Mouse (Mus musculus) liver, embryonic 15.5 days (tissue): Measurements from ENCODE around the gene Fam189a1. TPM values are rescaled to one million over a fixed set of nuclear protein-coding genes. Genes with fewer than 3 reads are reported as not detected.

Experiments used
- ATAC-seq: fragments of 200-750 bp; cut with Nextera tagmentation; 2 replicates; pipeline ENCODE4 v1.8.0; 2017; ENCODE audit warnings: moderate number of reproducible peaks, mild to moderate bottlenecking, moderate library complexity; ENCODE audit not compliant: insufficient read depth
- H3K27ac ChIP-seq: fragments of 300-500 bp; sonication (generic); replicated peaks from 2 replicates; pipeline ENCODE4 v1.5.1; 2015; ENCODE audit warnings: mild to moderate bottlenecking, inconsistent platforms
- H3K27me3 ChIP-seq: fragments of 300-500 bp; sonication (generic); 2 replicates; pipeline ENCODE4 v1.6.1; 2015; ENCODE audit warnings: mild to moderate bottlenecking, inconsistent platforms
- H3K36me3 ChIP-seq: fragments of 300-500 bp; sonication (generic); replicated peaks from 2 replicates; pipeline ENCODE4 v1.6.1; 2015; ENCODE audit warnings: moderate library complexity, mild to moderate bottlenecking, inconsistent platforms
- H3K4me1 ChIP-seq: fragments of 300-500 bp; sonication (generic); replicated peaks from 2 replicates; pipeline ENCODE4 v1.6.1; 2015; ENCODE audit warnings: inconsistent platforms
- H3K4me2 ChIP-seq: fragments of 300-500 bp; sonication (generic); 2 replicates; pipeline ENCODE4 v1.6.1; 2015; ENCODE audit warnings: moderate library complexity, mild to moderate bottlenecking, inconsistent platforms
- H3K4me3 ChIP-seq: fragments of 300-500 bp; sonication (generic); replicated peaks from 2 replicates; pipeline ENCODE4 v1.5.1; 2015; ENCODE audit warnings: mild to moderate bottlenecking, inconsistent platforms
- H3K9ac ChIP-seq: fragments of 300-500 bp; sonication (generic); 2 replicates; pipeline ENCODE4 v1.6.1; 2015; ENCODE audit warnings: moderate library complexity, mild to moderate bottlenecking, inconsistent platforms
- H3K9me3 ChIP-seq: fragments of 300-500 bp; sonication (generic); replicated peaks from 2 replicates; pipeline ENCODE4 v1.6.1; 2016; ENCODE audit warnings: inconsistent platforms
- WGBS: fragments of 180-500 bp; shearing (Covaris S2); methylation state at CpG from one replicate; pipeline ENCODE4 v1.1.7; 2015; ENCODE audit warnings: mixed read lengths; ENCODE audit not compliant: insufficient replicate concordance; 5-methylcytosine and 5-hydroxymethylcytosine counted together
- polyA plus RNA-seq: library from polyadenylated mRNA; unstranded; fragments of >200 nt; fragmentation: Nextera tagmentation; extraction: Ambion mirVana; gene quantifications from 2 replicates; pipeline ENCODE4 v1.2.1, GENCODE M21; 2015

Fam189a1 gene
- polyA plus RNA-seq: not detected in 2 replicates

DNA sequence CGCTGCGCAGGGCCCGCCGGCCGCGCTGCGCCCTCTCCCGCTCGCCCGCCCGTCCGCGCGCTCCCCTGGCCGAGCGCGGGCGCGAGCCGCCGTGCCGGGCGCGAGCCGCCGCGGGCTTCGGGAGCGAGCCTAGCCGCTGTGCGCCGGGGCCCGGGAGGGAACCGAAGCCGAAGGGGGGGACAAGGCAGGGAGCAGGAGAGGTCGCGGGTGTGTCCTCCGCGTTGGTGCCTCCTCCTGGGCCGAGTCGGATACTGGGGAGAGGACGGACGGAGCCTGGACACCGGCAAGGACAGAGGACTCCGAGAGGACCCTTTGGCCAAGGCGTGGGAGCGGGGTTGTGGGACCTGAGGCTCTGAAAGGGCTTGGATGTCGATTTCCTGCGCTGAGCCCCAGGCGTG is at the start of gene Fam189a1:
Gene Fam189a1, minus strand, starts transcription at position 57 of the 398 bp plus-strand sequence.
- no peak for ATAC-seq
- no peaks in the 10 kb centered on the region for H3K9me3 ChIP-seq
- H3K36me3 ChIP-seq: no peaks in the 10 kb centered on the region
- H3K27me3 ChIP-seq: peaks cover 64% of the 10 kb centered on the region
- peak within 1 kb of the TSS; percentile 33 for H3K4me3 ChIP-seq
- under 1% methylated on average over 49 of the region's 50 CpGs for WGBS
- H3K27ac ChIP-seq: no peak within 1 kb of the TSS
- no peaks in the 10 kb centered on the region for H3K4me1 ChIP-seq
- peak within 1 kb of the TSS; percentile 58 for H3K4me2 ChIP-seq
- no peak within 1 kb of the TSS for H3K9ac ChIP-seq

GRCm38 (mm10) chr7:65206021-65206420 is 49.7 kb upstream of the Fam189a1 start:
- Histone ChIP-seq H3K36me3 (no peaks in the 10 kb centered on the region), H3K9me3 (peaks cover 4% of the 10 kb centered on the region; the same call in 1 of the 2 replicates), H3K4me2 (no peak overlapping the region), H3K27me3 (no peaks in the 10 kb centered on the region), H3K4me3 (no peak overlapping the region), H3K4me1 (no peaks in the 10 kb centered on the region), H3K27ac (no peak overlapping the region), H3K9ac (no peak overlapping the region)
- WGBS: 73% methylated on average over 6 of the region's 6 CpGs
- no peak for ATAC-seq

- Histone ChIP-seq H3K4me3 (no peak overlapping the region), H3K36me3 (no peaks in the 10 kb centered on the region), H3K9ac (no peak overlapping the region), H3K27me3 (no peaks in the 10 kb centered on the region), H3K4me2 (no peak overlapping the region), H3K4me1 (no peaks in the 10 kb centered on the region), H3K27ac (no peak overlapping the region), H3K9me3 (peaks cover 4% of the 10 kb centered on the region; the same call in 1 of the 2 replicates)
- no peak for ATAC-seq
- WGBS: 64% methylated on average over 10 of the region's 10 CpGs
These were observed 46.3 kb upstream of the Fam189a1 start for GRCm38 (mm10) chr7:65202719-65203118.

- Histone ChIP-seq H3K4me2 (no peak overlapping the region), H3K36me3 (no peaks in the 10 kb centered on the region)
- 42% methylated on average over 5 of the region's 5 CpGs for WGBS
These were observed 24.3 kb upstream of the Fam189a1 start for GRCm38 (mm10) chr7:65180694-65181093.

GRCm38 (mm10) chr7:65170762-65171161 is 14.4 kb upstream of the Fam189a1 start:
- no peak overlapping the region for H3K4me2 ChIP-seq
- H3K9me3 ChIP-seq: no peaks in the 10 kb centered on the region
- H3K27me3 ChIP-seq: no peaks in the 10 kb centered on the region
- no peaks in the 10 kb centered on the region for H3K4me1 ChIP-seq
- H3K36me3 ChIP-seq: no peaks in the 10 kb centered on the region
- 46% methylated on average over 4 of the region's 4 CpGs for WGBS
- no peak overlapping the region for H3K27ac ChIP-seq
- no peak for ATAC-seq
- no peak overlapping the region for H3K9ac ChIP-seq
- no peak overlapping the region for H3K4me3 ChIP-seq

More at GRCm38 (mm10) chr7:65180694-65181093, 24.3 kb upstream of the Fam189a1 start:
- ATAC-seq: no peak
- H3K4me3 ChIP-seq: no peak overlapping the region
- no peaks in the 10 kb centered on the region for H3K27me3 ChIP-seq
- no peak overlapping the region for H3K27ac ChIP-seq
- no peaks in the 10 kb centered on the region for H3K9me3 ChIP-seq
- H3K9ac ChIP-seq: no peak overlapping the region
- H3K4me1 ChIP-seq: no peaks in the 10 kb centered on the region

GRCm38 (mm10) chr7:65157031-65158025 is 958 bp upstream of the Fam189a1 start:
- Histone ChIP-seq H3K27me3 (peaks cover 64% of the 10 kb centered on the region), H3K4me1 (no peaks in the 10 kb centered on the region), H3K27ac (no peak overlapping the region), H3K4me2 (no peak overlapping the region), H3K9ac (no peak overlapping the region), H3K36me3 (no peaks in the 10 kb centered on the region), H3K9me3 (no peaks in the 10 kb centered on the region), H3K4me3 (no peak overlapping the region)
- ATAC-seq: no peak
- 16% methylated on average over 16 of the region's 16 CpGs for WGBS

GRCm38 (mm10) chr7:65155628-65156513 is 499 bp downstream of the Fam189a1 start:
- Histone ChIP-seq H3K27ac (no peak overlapping the region), H3K36me3 (no peaks in the 10 kb centered on the region), H3K4me1 (no peaks in the 10 kb centered on the region), H3K4me2 (peak overlapping the region; percentile 58), H3K4me3 (peak overlapping the region; percentile 33), H3K27me3 (peaks cover 64% of the 10 kb centered on the region), H3K9me3 (no peaks in the 10 kb centered on the region), H3K9ac (no peak overlapping the region)
- WGBS: under 1% methylated on average over 104 of the region's 122 CpGs
- no peak for ATAC-seq

- no peak for ATAC-seq
- 11% methylated on average over 7 of the region's 7 CpGs for WGBS
- Histone ChIP-seq H3K4me2 (no peak overlapping the region), H3K27ac (no peak overlapping the region), H3K9ac (no peak overlapping the region), H3K4me3 (no peak overlapping the region), H3K36me3 (no peaks in the 10 kb centered on the region), H3K9me3 (no peaks in the 10 kb centered on the region), H3K4me1 (no peaks in the 10 kb centered on the region), H3K27me3 (peaks cover 64% of the 10 kb centered on the region)
These were observed 1.8 kb downstream of the Fam189a1 start for GRCm38 (mm10) chr7:65154576-65154975.

DNA sequence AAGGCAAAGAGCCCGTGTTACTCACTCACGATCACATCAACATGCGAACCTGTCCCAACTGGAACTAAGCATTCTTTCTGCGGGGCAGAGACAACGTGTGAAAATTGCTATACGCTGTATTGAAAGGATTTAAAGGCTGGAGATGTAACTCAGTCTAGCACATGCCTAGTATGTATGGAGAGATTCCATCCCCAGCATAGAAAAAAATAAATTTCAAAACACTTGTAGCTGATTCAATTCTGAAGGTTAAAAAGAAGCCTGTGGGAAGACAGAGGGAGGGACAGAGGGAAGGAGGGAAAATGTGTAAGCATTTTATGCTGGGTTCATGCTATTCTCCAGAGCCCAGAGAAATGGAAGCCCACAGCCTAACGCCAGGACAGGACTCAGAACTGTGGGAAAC is 2.5 kb downstream of the Fam189a1 start:
- Histone ChIP-seq H3K27ac (no peak overlapping the region), H3K4me3 (no peak overlapping the region), H3K27me3 (peaks cover 57% of the 10 kb centered on the region)

GRCm38 (mm10) chr7:65151526-65151925 is 4.8 kb downstream of the Fam189a1 start:
- no peaks in the 10 kb centered on the region for H3K9me3 ChIP-seq
- WGBS: 70% methylated on average over 7 of the region's 7 CpGs
- no peak overlapping the region for H3K4me3 ChIP-seq
- no peaks in the 10 kb centered on the region for H3K4me1 ChIP-seq
- H3K27ac ChIP-seq: no peak overlapping the region
- H3K4me2 ChIP-seq: no peak overlapping the region
- ATAC-seq: no peak
- peaks cover 35% of the 10 kb centered on the region for H3K27me3 ChIP-seq
- H3K36me3 ChIP-seq: no peaks in the 10 kb centered on the region
- H3K9ac ChIP-seq: no peak overlapping the region

More for the DNA sequence above, 2.5 kb downstream of the Fam189a1 start:
- Histone ChIP-seq H3K4me1 (no peaks in the 10 kb centered on the region), H3K36me3 (no peaks in the 10 kb centered on the region), H3K9me3 (no peaks in the 10 kb centered on the region), H3K4me2 (no peak overlapping the region), H3K9ac (no peak overlapping the region)
- ATAC-seq: no peak
- 65% methylated on average over 7 of the region's 7 CpGs for WGBS

DNA sequence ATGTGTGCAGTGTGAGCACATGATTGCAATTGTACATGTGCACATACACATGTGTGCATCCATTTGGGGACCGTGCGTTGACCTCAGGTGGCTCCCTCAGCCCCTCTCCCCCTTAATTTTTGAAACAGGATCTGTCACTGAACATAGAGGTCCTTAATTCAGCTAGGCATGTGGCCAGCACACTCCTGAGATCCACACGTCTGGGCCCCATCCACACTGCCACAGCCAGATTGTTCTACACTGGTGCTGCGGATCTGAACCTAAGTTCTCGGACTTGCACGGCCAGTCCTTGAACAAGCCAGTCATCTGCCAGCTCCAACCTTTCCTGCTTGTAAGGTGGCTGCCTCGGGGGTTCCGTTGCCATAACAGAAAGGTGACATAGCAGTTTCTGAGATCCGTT is 7.3 kb downstream of the Fam189a1 start:
- Histone ChIP-seq H3K9me3 (no peaks in the 10 kb centered on the region), H3K36me3 (no peaks in the 10 kb centered on the region), H3K9ac (no peak overlapping the region), H3K4me1 (no peaks in the 10 kb centered on the region), H3K27ac (no peak overlapping the region), H3K4me2 (no peak overlapping the region), H3K27me3 (peaks cover 14% of the 10 kb centered on the region), H3K4me3 (no peak overlapping the region)
- 64% methylated on average over 9 of the region's 9 CpGs for WGBS
- no peak for ATAC-seq
